Mouse (Mus musculus): ENCODE data around the gene Carf.

DNA sequence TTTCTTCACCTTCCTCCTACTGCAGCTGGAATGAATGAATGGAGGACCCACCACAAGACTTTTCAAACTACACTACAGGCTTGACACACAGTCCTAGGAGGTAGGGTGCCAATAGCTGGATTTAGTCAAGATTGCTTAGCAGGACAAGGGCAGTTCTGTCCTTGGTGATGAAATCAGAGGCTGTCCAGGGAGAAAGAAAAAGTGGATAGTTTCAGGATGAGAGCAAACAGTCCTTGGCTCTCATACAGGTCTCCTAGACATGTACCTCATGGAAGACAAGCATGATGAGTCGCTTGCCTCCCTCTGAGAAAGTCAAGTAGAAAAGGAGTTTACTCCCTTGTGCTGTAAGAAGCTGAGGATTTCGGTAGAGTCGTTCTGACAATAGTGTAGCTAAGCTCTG, 65.6 kb downstream of the Carf start:
- no peak for TF ChIP-seq POLR2A (IDR thresholded peaks at IDR 0.05; ENCODE audit: borderline replicate concordance, extremely low read depth, insufficient read depth, insufficient read length, poor library complexity, severe bottlenecking)
- no peak for TF ChIP-seq CTCF (IDR thresholded peaks at IDR 0.05; ENCODE audit: borderline replicate concordance, extremely low read depth, insufficient read depth, insufficient read length)

All from brain, embryonic 14.5 days (tissue).